Mouse (Mus musculus) liver, embryonic 15.5 days (tissue): ENCODE results near the gene Cmpk1. TPM values are rescaled to one million over a fixed set of nuclear protein-coding genes. Genes with fewer than 3 reads are reported as not detected.

Experiments used
- ATAC-seq: fragments of 200-750 bp; cut with Nextera tagmentation; 2 replicates; pipeline ENCODE4 v1.8.0; 2017; ENCODE audit warnings: moderate number of reproducible peaks, mild to moderate bottlenecking, moderate library complexity; ENCODE audit not compliant: insufficient read depth
- H3K27ac ChIP-seq: fragments of 300-500 bp; sonication (generic); replicated peaks from 2 replicates; pipeline ENCODE4 v1.5.1; 2015; ENCODE audit warnings: mild to moderate bottlenecking, inconsistent platforms
- H3K27me3 ChIP-seq: fragments of 300-500 bp; sonication (generic); 2 replicates; pipeline ENCODE4 v1.6.1; 2015; ENCODE audit warnings: mild to moderate bottlenecking, inconsistent platforms
- H3K36me3 ChIP-seq: fragments of 300-500 bp; sonication (generic); replicated peaks from 2 replicates; pipeline ENCODE4 v1.6.1; 2015; ENCODE audit warnings: moderate library complexity, mild to moderate bottlenecking, inconsistent platforms
- H3K4me1 ChIP-seq: fragments of 300-500 bp; sonication (generic); replicated peaks from 2 replicates; pipeline ENCODE4 v1.6.1; 2015; ENCODE audit warnings: inconsistent platforms
- H3K4me2 ChIP-seq: fragments of 300-500 bp; sonication (generic); 2 replicates; pipeline ENCODE4 v1.6.1; 2015; ENCODE audit warnings: moderate library complexity, mild to moderate bottlenecking, inconsistent platforms
- H3K4me3 ChIP-seq: fragments of 300-500 bp; sonication (generic); replicated peaks from 2 replicates; pipeline ENCODE4 v1.5.1; 2015; ENCODE audit warnings: mild to moderate bottlenecking, inconsistent platforms
- H3K9ac ChIP-seq: fragments of 300-500 bp; sonication (generic); 2 replicates; pipeline ENCODE4 v1.6.1; 2015; ENCODE audit warnings: moderate library complexity, mild to moderate bottlenecking, inconsistent platforms
- H3K9me3 ChIP-seq: fragments of 300-500 bp; sonication (generic); replicated peaks from 2 replicates; pipeline ENCODE4 v1.6.1; 2016; ENCODE audit warnings: inconsistent platforms
- WGBS: fragments of 180-500 bp; shearing (Covaris S2); methylation state at CpG from one replicate; pipeline ENCODE4 v1.1.7; 2015; ENCODE audit warnings: mixed read lengths; ENCODE audit not compliant: insufficient replicate concordance; 5-methylcytosine and 5-hydroxymethylcytosine counted together
- polyA plus RNA-seq: library from polyadenylated mRNA; unstranded; fragments of >200 nt; fragmentation: Nextera tagmentation; extraction: Ambion mirVana; gene quantifications from 2 replicates; pipeline ENCODE4 v1.2.1, GENCODE M21; 2015

Gene Cmpk1
- polyA plus RNA-seq, 1 experiment from 2014 or later: 56.9 TPM

- no peak overlapping the region for H3K9ac ChIP-seq
- no peaks in the 10 kb centered on the region for H3K9me3 ChIP-seq
- no peaks in the 10 kb centered on the region for H3K36me3 ChIP-seq
- no peaks in the 10 kb centered on the region for H3K4me1 ChIP-seq
- H3K27ac ChIP-seq: no peak overlapping the region
- 34% methylated on average over 2 of the region's 2 CpGs for WGBS
- ATAC-seq: no peak
- no peak overlapping the region for H3K4me3 ChIP-seq
- H3K4me2 ChIP-seq: no peak overlapping the region
- H3K27me3 ChIP-seq: peaks cover 80% of the 10 kb centered on the region
These were observed 70.0 kb downstream of the Cmpk1 start for GRCm38 (mm10) chr4:114917091-114917490.

GRCm38 (mm10) chr4:114916056-114916455 lies 71.0 kb downstream of the Cmpk1 start:
- Histone ChIP-seq H3K36me3 (no peaks in the 10 kb centered on the region), H3K27ac (no peak overlapping the region), H3K4me3 (no peak overlapping the region), H3K27me3 (peaks cover 82% of the 10 kb centered on the region), H3K9ac (no peak overlapping the region), H3K9me3 (no peaks in the 10 kb centered on the region), H3K4me2 (no peak overlapping the region), H3K4me1 (no peaks in the 10 kb centered on the region)
- WGBS: 38% methylated on average over 4 of the region's 4 CpGs
- ATAC-seq: no peak

GRCm38 (mm10) chr4:114913594-114913962 lies 73.5 kb downstream of the Cmpk1 start:
- peaks cover 10% of the 10 kb centered on the region for H3K4me1 ChIP-seq
- no peak overlapping the region for H3K9ac ChIP-seq
- H3K4me3 ChIP-seq: no peak overlapping the region
- H3K27ac ChIP-seq: no peak overlapping the region
- H3K4me2 ChIP-seq: no peak overlapping the region
- peaks cover 92% of the 10 kb centered on the region for H3K27me3 ChIP-seq
- no peaks in the 10 kb centered on the region for H3K36me3 ChIP-seq
- 1% methylated on average over 13 of the region's 13 CpGs for WGBS
- no peaks in the 10 kb centered on the region for H3K9me3 ChIP-seq
- ATAC-seq: no peak

- Histone ChIP-seq H3K36me3 (no peaks in the 10 kb centered on the region), H3K27me3 (peaks cover 96% of the 10 kb centered on the region), H3K9ac (no peak overlapping the region), H3K4me2 (no peak overlapping the region), H3K4me3 (no peak overlapping the region), H3K9me3 (no peaks in the 10 kb centered on the region), H3K4me1 (peaks cover 17% of the 10 kb centered on the region), H3K27ac (no peak overlapping the region)
- WGBS: 9% methylated on average over 35 of the region's 35 CpGs
- ATAC-seq: no peak
These were observed 74.1 kb downstream of the Cmpk1 start for GRCm38 (mm10) chr4:114912705-114913593.

- H3K27ac ChIP-seq: no peak overlapping the region
- peaks cover 100% of the 10 kb centered on the region for H3K27me3 ChIP-seq
- ATAC-seq: no peak
- H3K4me1 ChIP-seq: peaks cover 27% of the 10 kb centered on the region
- no peak overlapping the region for H3K9ac ChIP-seq
- no peaks in the 10 kb centered on the region for H3K9me3 ChIP-seq
- peak overlapping the region; percentile 84 for H3K4me2 ChIP-seq
- peak overlapping the region; percentile 58 for H3K4me3 ChIP-seq
- H3K36me3 ChIP-seq: no peaks in the 10 kb centered on the region
- 2% methylated on average over 20 of the region's 20 CpGs for WGBS
These were observed 77.2 kb downstream of the Cmpk1 start for GRCm38 (mm10) chr4:114909602-114910484.

Other genes starting within 250 kb of the Cmpk1 start
- not detected in 2 replicates for gene Gm12830, start 165.5 kb downstream of the Cmpk1 start, polyA plus RNA-seq
- not detected in 2 replicates for gene Foxd2, start 78.4 kb downstream of the Cmpk1 start, polyA plus RNA-seq
- not detected in 2 replicates for gene Foxe3, start 61.2 kb downstream of the Cmpk1 start, polyA plus RNA-seq
- gene Stil, start 12.9 kb upstream of the Cmpk1 start, polyA plus RNA-seq: 8.9 and 9.5 TPM in 2 replicates
- 26.5 and 31.0 TPM in 2 replicates for gene Tal1, start 69.2 kb upstream of the Cmpk1 start, polyA plus RNA-seq
- 25.4 and 25.5 TPM in 2 replicates for gene Pdzk1ip1, start 101.5 kb upstream of the Cmpk1 start, polyA plus RNA-seq
- gene Cyp4x1, start 147.0 kb upstream of the Cmpk1 start, polyA plus RNA-seq: 0.05 TPM in 1 of 2 replicates, not detected in the other